Mouse (Mus musculus) lung, postnatal 0 days (tissue): ENCODE measurements at regions not wholly inside any gene's neighbourhood (a gene's known extent, or its start where the extent isn't known, plus 50 kb on each side); places are given as distances from the start of the nearest gene placed in this dataset.

Experiments used
- CTCF ChIP-seq: IDR thresholded peaks from 2 replicates; pipeline ENCODE4 v1.5.1; 2016; ENCODE audit warnings: antibody characterized with exemption, mild to moderate bottlenecking
- EP300 ChIP-seq: IDR thresholded peaks from 2 replicates; pipeline ENCODE4 v1.6.1; 2016; ENCODE audit warnings: antibody characterized with exemption, mild to moderate bottlenecking, control low read depth

- TF ChIP-seq CTCF (no peak), EP300 (no peak)
Observed at GRCm38 (mm10) chr10:119087886-119088285, 152.0 kb downstream of the Cand1 start.
